Mouse (Mus musculus): Measurements from ENCODE around the gene Lhfpl2. TPM values are rescaled to one million over a fixed set of nuclear protein-coding genes. Genes with fewer than 3 reads are reported as not detected.

Gene Lhfpl2
- polyA plus RNA-seq, 2 experiments from 2014 or later: not detected

- ATAC-seq: no peak
Observed at GRCm38 (mm10) chr13:94224717-94225705, 167.4 kb downstream of the Lhfpl2 start.

- no peak for ATAC-seq
Observed at GRCm38 (mm10) chr13:94231871-94232270, 174.3 kb downstream of the Lhfpl2 start.

GRCm38 (mm10) chr13:94239488-94239887, 181.9 kb downstream of the Lhfpl2 start:
- no peak for ATAC-seq

- no peak for ATAC-seq
Observed at GRCm38 (mm10) chr13:94240111-94240510, 182.5 kb downstream of the Lhfpl2 start.

GRCm38 (mm10) chr13:94240873-94241272, 183.3 kb downstream of the Lhfpl2 start:
- ATAC-seq: no peak

- no peak for ATAC-seq
Observed at GRCm38 (mm10) chr13:94241892-94242524, 184.4 kb downstream of the Lhfpl2 start.

GRCm38 (mm10) chr13:94242897-94243296, 185.3 kb downstream of the Lhfpl2 start:
- ATAC-seq: no peak

Other genes starting within 250 kb of the Lhfpl2 start
- gene Scamp1, start 228.1 kb downstream of the Lhfpl2 start, polyA plus RNA-seq (2017; shearing (Covaris generic)): 1 to 10 TPM; 1.4 to 2.0 TPM

Data from activated CD4-positive, CD25-positive, alpha-beta regulatory T cell, adult 4 months (primary cell).